Comparison of ENCODE assay signal across 11 mouse cellular contexts in the genomic region with DNA sequence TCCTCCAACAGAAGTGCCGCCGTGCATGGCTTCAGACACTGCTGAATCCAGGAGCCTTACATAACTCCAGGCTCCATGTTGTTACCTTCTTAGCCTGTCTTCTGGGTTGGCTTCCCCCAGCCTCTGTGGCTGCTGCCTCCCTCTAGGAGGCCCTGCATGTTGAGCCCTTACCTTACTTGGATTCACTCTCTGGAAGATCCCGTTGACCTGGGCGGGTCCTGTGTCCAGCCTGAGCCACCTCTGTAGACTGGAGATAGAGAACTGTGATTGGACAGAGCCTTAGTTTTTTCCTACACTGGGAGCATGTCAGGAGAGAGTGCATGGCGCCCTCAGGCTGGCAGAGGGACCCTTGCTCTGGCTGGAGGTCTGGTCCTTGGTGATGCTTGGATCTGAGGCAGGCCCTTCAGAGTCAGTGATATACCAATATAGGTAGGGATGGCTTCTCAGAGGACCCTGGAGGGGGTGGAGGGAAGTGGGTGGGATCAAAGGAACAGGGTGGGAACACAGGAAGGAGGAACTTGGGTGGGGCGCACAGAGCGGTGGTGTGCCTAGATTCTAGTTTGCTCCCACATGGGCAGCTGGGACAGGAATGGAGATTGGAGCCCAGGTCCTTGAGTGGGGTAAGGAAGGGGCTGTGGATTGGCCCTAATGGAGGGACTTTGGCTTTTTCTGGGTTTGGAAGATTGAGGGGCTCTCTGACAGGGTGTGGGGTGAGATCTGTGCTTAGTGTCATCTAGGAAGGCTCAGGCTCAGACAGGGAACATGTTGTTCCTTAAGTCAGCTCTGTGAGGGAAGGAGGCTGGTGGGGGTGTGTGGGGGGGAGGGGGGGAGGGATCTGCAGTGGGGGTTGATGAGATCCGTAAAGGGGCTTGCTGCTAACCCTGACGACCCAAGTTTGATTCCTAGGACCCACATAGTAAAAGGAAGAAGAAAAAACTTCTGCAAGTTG. TPM values are rescaled to one million over a fixed set of nuclear protein-coding genes. Genes with fewer than 3 reads are reported as not detected.
DNase-seq lines count a peak whose midpoint lies in the region; ATAC-seq and TF ChIP-seq lines count a peak whose summit lies in the region.
"Had no signal": no experiment of that assay in that cellular context is flagged by ENCODE, and none has a peak within 500 bp of the region (broad histone marks: within the 10 kb centered on the region; RNA-seq: fewer than 3 reads in every experiment).

No protein-coding gene starts in this region.

- 49% methylated on average over 9 of the region's 9 CpGs for WGBS in lung, adult 2 months
- WGBS in intestine, postnatal 0 days, result 66% methylated on average over 9 of the region's 9 CpGs

- TF ChIP-seq CTCF in gastrocnemius, adult 2 months (IDR thresholded peaks at IDR 0.05), result no peak
- TF ChIP-seq CTCF in lung, adult 2 months (IDR thresholded peaks at IDR 0.05; ENCODE audit: insufficient read depth, low read length), result no peak
- no peak for TF ChIP-seq CTCF in intestine, postnatal 0 days (IDR thresholded peaks at IDR 0.05; ENCODE audit: low read depth)

- peak overlapping the region; percentile 77 for H3K27ac ChIP-seq in gastrocnemius, adult 2 months
- peak overlapping the region; percentile 80 for H3K27ac ChIP-seq in intestine, postnatal 0 days (ENCODE audit: low read depth, low read length)
- H3K27ac ChIP-seq: embryonic facial prominence, embryonic 13.5 days; limb, embryonic 12.5 days had no signal

- H3K36me3 ChIP-seq in intestine, postnatal 0 days (ENCODE audit: control insufficient read depth, insufficient read depth), result no peaks in the 10 kb centered on the region
- H3K36me3 ChIP-seq in myocyte (ENCODE audit: control insufficient read depth, insufficient read depth), result peaks cover 4% of the 10 kb centered on the region
- H3K36me3 ChIP-seq: embryonic facial prominence, embryonic 13.5 days had no signal

- no peak for ATAC-seq in intestine, postnatal 0 days

- no peaks in the 10 kb centered on the region for H3K9me3 ChIP-seq in intestine, postnatal 0 days (ENCODE audit: control insufficient read depth)
- H3K9me3 ChIP-seq: embryonic facial prominence, embryonic 13.5 days; limb, embryonic 12.5 days had no signal

- peak; percentile 59; the same call in 1 of the 2 replicates for TF ChIP-seq POLR2A in lung, adult 2 months (IDR thresholded peaks at IDR 0.05; ENCODE audit: borderline replicate concordance, extremely low read depth, low read depth, low read length)
- TF ChIP-seq POLR2A in myocyte (IDR thresholded peaks at IDR 0.05; ENCODE audit: insufficient read length, low read depth), result no peak

- H3K4me1 ChIP-seq in lung, adult 2 months (ENCODE audit: control insufficient read depth, insufficient read depth, low read length), result peaks cover 61% of the 10 kb centered on the region
- H3K4me1 ChIP-seq in intestine, postnatal 0 days (replicated peaks; ENCODE audit: control insufficient read depth, insufficient read depth, low read length), result peaks cover 3% of the 10 kb centered on the region; the same call in 1 of the 2 replicates

- H3K9ac ChIP-seq in intestine, postnatal 0 days (ENCODE audit: low read depth, low read length), result no peak overlapping the region
- H3K9ac ChIP-seq: embryonic facial prominence, embryonic 13.5 days; limb, embryonic 12.5 days had no signal

- H3K79me2 ChIP-seq in myocyte (ENCODE audit: control insufficient read depth, insufficient read depth), result peaks cover 94% of the 10 kb centered on the region

- H3K4me2 ChIP-seq in intestine, postnatal 0 days (replicated peaks; ENCODE audit: low read depth), result 0 out of 2 replicates have a peak overlapping the region, but pooled peaks have one; percentile 9
- peak overlapping the region; percentile 0 for H3K4me2 ChIP-seq in myocyte (ENCODE audit: low read depth)
- H3K4me2 ChIP-seq: embryonic facial prominence, embryonic 13.5 days; limb, embryonic 12.5 days had no signal

- H3K27me3 ChIP-seq in intestine, postnatal 0 days (replicated peaks; ENCODE audit: control insufficient read depth, insufficient read depth, low read length), result no peaks in the 10 kb centered on the region
- H3K27me3 ChIP-seq in myocyte (ENCODE audit: control insufficient read depth, insufficient read depth, insufficient read length), result no peaks in the 10 kb centered on the region
- H3K27me3 ChIP-seq: embryonic facial prominence, embryonic 13.5 days; limb, embryonic 12.5 days had no signal

- intact Hi-C loops in gastrocnemius, adult 2 months (cut with DNase I), result no loop called here
- intact Hi-C loops in gastrocnemius, postnatal 14 days (cut with DNase I; ENCODE audit: low total_unique reads), result no loop called here

- peak overlapping the region; percentile 62 for H3K4me3 ChIP-seq in gastrocnemius, adult 2 months
- H3K4me3 ChIP-seq in lung, adult 2 months (replicated peaks; ENCODE audit: extremely low read depth, low read depth, low read length), result peak overlapping the region; percentile 79
- no peak overlapping the region for H3K4me3 ChIP-seq in intestine, postnatal 0 days (ENCODE audit: low read depth, low read length)
- no peak overlapping the region for H3K4me3 ChIP-seq in myocyte
- H3K4me3 ChIP-seq: embryonic facial prominence, embryonic 13.5 days; limb, embryonic 12.5 days had no signal

- H3ac ChIP-seq in myocyte (ENCODE audit: control insufficient read depth, insufficient read length), result no peak overlapping the region

- DNase-seq in gastrocnemius, adult 2 months, result no peak
- no peak for DNase-seq in gastrocnemius, postnatal 14 days
- no peak for DNase-seq in lung, adult 2 months
- DNase-seq in lung, postnatal 25 days (ENCODE audit: low spot score), result no peak
- no peak for DNase-seq in ovary, postnatal 10 days (ENCODE audit: low spot score)
- no peak for DNase-seq in cerebellum, adult 11-12 months
- DNase-seq: right cerebral cortex, adult 18-20 months had no signal

TF ChIP-seq in myocyte, 11 proteins besides CTCF, POLR2A, EP300 and RAD21:
- no peak for TF ChIP-seq USF1 (IDR thresholded peaks at IDR 0.05; ENCODE audit: low read depth)
- no peak for TF ChIP-seq MAX (IDR thresholded peaks at IDR 0.05; ENCODE audit: low read depth)
- no peak for TF ChIP-seq POLR2AphosphoS2 (IDR thresholded peaks at IDR 0.05; ENCODE audit: insufficient read length, low read depth)
- no peak for TF ChIP-seq REST (IDR thresholded peaks at IDR 0.05; ENCODE audit: insufficient read depth, insufficient read length)
- no peak for TF ChIP-seq TCF12 (IDR thresholded peaks at IDR 0.05; ENCODE audit: insufficient read depth, poor library complexity, severe bottlenecking)
- TF ChIP-seq SRF (IDR thresholded peaks at IDR 0.05; ENCODE audit: control insufficient read depth, insufficient read length, low read depth), result no peak
- no peak for TF ChIP-seq CEBPB (IDR thresholded peaks at IDR 0.05; ENCODE audit: insufficient read depth, poor library complexity, severe bottlenecking)
- no peak for TF ChIP-seq MYOD1 (IDR thresholded peaks at IDR 0.05; ENCODE audit: control insufficient read depth in 1 of 3, insufficient read length in 2 of 3, low read depth in 2 of 3)
- TF ChIP-seq TCF3 (IDR thresholded peaks at IDR 0.05; ENCODE audit: insufficient read length, low read depth), result no peak
- no peak for TF ChIP-seq E2F4 (IDR thresholded peaks at IDR 0.05; ENCODE audit: insufficient read depth)
- no peak for TF ChIP-seq MYOG (IDR thresholded peaks at IDR 0.05; ENCODE audit: control insufficient read depth in 1 of 3, insufficient read depth in 1 of 3, insufficient read length in 2 of 3, low read depth in 2 of 3)

RNA-seq across cellular contexts. Expression of a gene that starts 12.0 kb away (rescaled TPM):
- total RNA-seq in gastrocnemius, adult 2 months (2021), result 10 to 100 TPM; 12.6 to 25.4 TPM
- 10 to 100 TPM; 17.4 to 23.4 TPM for total RNA-seq in gastrocnemius, postnatal 14 days (2021)
- polyA plus RNA-seq in lung, adult 2 months (2012; rRNA removed), result 122 and 144 TPM in 2 replicates
- 45.3 and 48.4 TPM in 2 replicates for polyA plus RNA-seq in intestine, postnatal 0 days (2015; fragmentation: Nextera tagmentation; extraction: Ambion mirVana)
- polyA plus RNA-seq in myocyte (2012; fragmentation: generic; extraction: Trizol), result 94.7 TPM

RNA-seq across cellular contexts. Expression of a gene that starts 32.9 kb away (rescaled TPM):
- 1 to 10 TPM; 1.6 to 3.7 TPM for total RNA-seq in gastrocnemius, adult 2 months (2021)
- total RNA-seq in gastrocnemius, postnatal 14 days (2021), result 1 to 10 TPM; 1.9 to 2.0 TPM
- polyA plus RNA-seq in lung, adult 2 months (2012; rRNA removed), result 0.14 TPM in 1 of 2 replicates, not detected in the other
- 0.22 and 0.34 TPM in 2 replicates for polyA plus RNA-seq in intestine, postnatal 0 days (2015; fragmentation: Nextera tagmentation; extraction: Ambion mirVana)
- 0.36 TPM for polyA plus RNA-seq in myocyte (2012; fragmentation: generic; extraction: Trizol)

RNA-seq across cellular contexts. Expression of a gene that starts 36.1 kb away (rescaled TPM):
- total RNA-seq in gastrocnemius, adult 2 months (2021), result under 1 TPM in 1 of 2 experiments, not detected in 1; 0.86 TPM
- under 1 TPM; 0.42 to 0.68 TPM for total RNA-seq in gastrocnemius, postnatal 14 days (2021)
- polyA plus RNA-seq in lung, adult 2 months (2012; rRNA removed), result 1.0 and 1.4 TPM in 2 replicates
- 1.1 and 1.3 TPM in 2 replicates for polyA plus RNA-seq in intestine, postnatal 0 days (2015; fragmentation: Nextera tagmentation; extraction: Ambion mirVana)
- polyA plus RNA-seq in myocyte (2012; fragmentation: generic; extraction: Trizol), result 2.8 TPM

RNA-seq across cellular contexts. Expression of a gene that starts 37.7 kb away (rescaled TPM):
- total RNA-seq in gastrocnemius, adult 2 months (2021), result 10 to 100 TPM; 10.6 to 15.5 TPM
- 10 to 100 TPM; 12.0 to 13.2 TPM for total RNA-seq in gastrocnemius, postnatal 14 days (2021)
- 33.5 and 36.2 TPM in 2 replicates for polyA plus RNA-seq in lung, adult 2 months (2012; rRNA removed)
- polyA plus RNA-seq in intestine, postnatal 0 days (2015; fragmentation: Nextera tagmentation; extraction: Ambion mirVana), result 13.6 and 14.3 TPM in 2 replicates
- polyA plus RNA-seq in myocyte (2012; fragmentation: generic; extraction: Trizol), result 31.7 TPM

RNA-seq across cellular contexts. Expression of a gene that starts 54.4 kb away (rescaled TPM):
- total RNA-seq in gastrocnemius, adult 2 months (2021), result 1 to 10 TPM; 4.2 to 5.6 TPM
- total RNA-seq in gastrocnemius, postnatal 14 days (2021), result 1 to 10 TPM; 3.2 to 3.3 TPM
- 34.6 and 38.4 TPM in 2 replicates for polyA plus RNA-seq in lung, adult 2 months (2012; rRNA removed)
- polyA plus RNA-seq in intestine, postnatal 0 days (2015; fragmentation: Nextera tagmentation; extraction: Ambion mirVana), result 15.4 and 19.0 TPM in 2 replicates
- polyA plus RNA-seq in myocyte (2012; fragmentation: generic; extraction: Trizol), result 19.0 TPM

Comparison
In these comparisons a context has a peak if more than half of its experiments do, and no peak if none do; other contexts are left out.
1. H3K4me3 ChIP-seq: peak in gastrocnemius, adult 2 months (single experiment) and lung, adult 2 months (single experiment); none in intestine, postnatal 0 days (single experiment) and myocyte (single experiment).